In genomic region chr8:9977573-9978314, GRCm38 (mm10) we compare ENCODE assay signal across 1 mouse cellular context.
TF ChIP-seq lines count a peak whose summit lies in the region.

Lig4 (minus strand) TSS chr8:9977686.
Abhd13 (plus strand) TSS chr8:9977707.

TF ChIP-seq in CH12.LX, 34 proteins besides CTCF, POLR2A, EP300 and RAD21 (continued from another document):
- TF ChIP-seq MYC (IDR thresholded peaks at IDR 0.05; ENCODE audit: low read depth, low read length) (peak; percentile 61; the same call in 1 of the 2 replicates), GABPA (IDR thresholded peaks at IDR 0.05; ENCODE audit: insufficient replicate concordance, low read depth, low read length) (peak; percentile 6; the same call in 1 of the 2 replicates), KAT2A (IDR thresholded peaks at IDR 0.05; ENCODE audit: insufficient replicate concordance, low read length) (peak; percentile 82; the same call in 1 of the 2 replicates), JUND (conservative IDR thresholded peaks at IDR 0.05; ENCODE audit: low read depth, low read length) (no peak), ZNF384 (IDR thresholded peaks at IDR 0.05; ENCODE audit: low read depth, low read length) (no peak; the same call in 1 of the 2 replicates), MAFK (IDR thresholded peaks at IDR 0.05; ENCODE audit: insufficient replicate concordance, low read length) (0 out of 2 replicates have a peak, but pooled peaks have one; percentile 12), HCFC1 (IDR thresholded peaks at IDR 0.05; ENCODE audit: low read depth, low read length) (peak; percentile 90), TBP (conservative IDR thresholded peaks at IDR 0.05; ENCODE audit: low read depth, low read length) (peak; percentile 76; the same call in 1 of the 2 replicates), ZMIZ1 (IDR thresholded peaks at IDR 0.05; ENCODE audit: low read depth, low read length) (no peak), ELF1 (IDR thresholded peaks at IDR 0.05; ENCODE audit: low read depth, low read length) (peak; percentile 91), IRF4 (IDR thresholded peaks at IDR 0.05; ENCODE audit: low read depth, low read length) (peak; percentile 80), ZKSCAN1 (IDR thresholded peaks at IDR 0.05; ENCODE audit: borderline replicate concordance, low read depth, low read length) (no peak), ZC3H11A (IDR thresholded peaks at IDR 0.05; ENCODE audit: low read depth, low read length) (no peak), MEF2A (IDR thresholded peaks at IDR 0.05; ENCODE audit: borderline replicate concordance, low read depth, low read length) (peak; percentile 69), RCOR1 (conservative IDR thresholded peaks at IDR 0.05; ENCODE audit: low read depth, low read length) (no peak), SIN3A (IDR thresholded peaks at IDR 0.05; ENCODE audit: low read length) (peak; percentile 44; the same call in 1 of the 2 replicates), USF1 (IDR thresholded peaks at IDR 0.05; ENCODE audit: low read depth, low read length) (no peak), MAX (IDR thresholded peaks at IDR 0.05; ENCODE audit: low read length) (peak; percentile 72)
